Mouse (Mus musculus): ENCODE measurements around the gene Tmem231. TPM values are rescaled to one million over a fixed set of nuclear protein-coding genes. Genes with fewer than 3 reads are reported as not detected.

Tmem231 gene
- total and polyA plus RNA-seq, 3 experiments: 2.1 to 2.6 (median 2.1) TPM

DNA sequence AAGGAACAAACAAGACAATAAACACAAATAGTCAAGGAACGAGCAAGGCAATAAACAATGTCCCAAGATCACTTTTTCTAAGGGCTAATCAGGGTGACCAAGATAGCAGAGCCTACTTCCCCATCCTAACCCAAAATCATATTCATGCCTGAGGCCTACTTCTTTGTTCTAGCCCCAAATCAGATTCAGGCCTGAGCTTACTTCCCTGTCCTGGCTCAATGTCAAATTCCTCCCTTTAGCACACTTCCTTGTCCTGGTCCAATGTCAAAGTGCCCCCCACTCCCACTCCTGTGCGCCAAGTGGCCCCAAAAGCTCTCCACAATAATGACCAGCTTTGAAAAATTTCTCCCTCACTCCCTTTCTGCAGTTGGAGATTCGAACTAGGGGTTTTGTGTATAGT is 3.5 kb upstream of the Tmem231 start:
- no peaks in the 10 kb centered on the region for H3K27me3 ChIP-seq (ENCODE audit: control insufficient read depth, insufficient read depth, low read length)
- no peak overlapping the region for H3K4me3 ChIP-seq
- no peak overlapping the region for H3K27ac ChIP-seq
- H3K79me2 ChIP-seq (replicated peaks; ENCODE audit: control insufficient read depth, insufficient read depth, low read length): peaks cover 6% of the 10 kb centered on the region
- whole genome bisulfite sequencing: 69% methylated on average over 3 of the region's 3 CpGs
- no peak for DNase-seq
- no peaks in the 10 kb centered on the region for H3K36me3 ChIP-seq (ENCODE audit: control insufficient read depth, insufficient read depth, low read length)
- intact Hi-C loops (cut with DNase I): loop anchor here (5.0 kb wide), 1 partner anchor 595 kb away; no protein-coding TSS in a partner anchor
- no peak for TF ChIP-seq POLR2A (IDR thresholded peaks at IDR 0.05; ENCODE audit: insufficient read depth, low read depth, low read length)
- TF ChIP-seq CTCF (IDR thresholded peaks at IDR 0.05): no peak
- no peak for TF ChIP-seq EP300 (IDR thresholded peaks at IDR 0.05; ENCODE audit: insufficient read depth, low read depth, low read length)
- peaks cover 5% of the 10 kb centered on the region for H3K4me1 ChIP-seq (ENCODE audit: control insufficient read depth, insufficient read depth, low read length)
- H3K9ac ChIP-seq (ENCODE audit: low read depth, low read length): no peak overlapping the region

DNA sequence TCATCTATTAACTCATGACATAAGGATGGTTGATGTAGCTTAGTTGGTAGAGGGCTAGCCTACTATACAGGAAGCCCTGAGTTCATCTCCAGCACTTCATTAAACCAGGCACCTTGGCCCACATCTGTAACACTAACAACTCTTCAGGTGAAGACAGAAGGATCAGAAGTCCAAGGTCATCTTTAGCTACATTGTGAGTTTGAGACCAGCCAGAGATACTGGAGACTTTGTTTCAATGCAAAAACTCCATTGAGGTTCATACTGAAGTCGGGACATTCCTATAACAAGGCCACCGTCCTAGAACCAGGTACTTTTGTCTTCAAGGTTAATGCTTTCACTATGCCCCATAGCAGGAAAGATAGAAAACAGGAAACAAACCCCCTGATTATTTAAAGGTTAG is 520 bp upstream of the Tmem231 start:
- H3K79me2 ChIP-seq (replicated peaks; ENCODE audit: control insufficient read depth, insufficient read depth, low read length): no peaks in the 10 kb centered on the region
- DNase-seq: no peak
- H3K27ac ChIP-seq: no peak overlapping the region
- WGBS: 87% methylated on average over 2 of the region's 2 CpGs
- no peak overlapping the region for H3K9ac ChIP-seq (ENCODE audit: low read depth, low read length)
- H3K27me3 ChIP-seq (ENCODE audit: control insufficient read depth, insufficient read depth, low read length): no peaks in the 10 kb centered on the region
- no peaks in the 10 kb centered on the region for H3K4me1 ChIP-seq (ENCODE audit: control insufficient read depth, insufficient read depth, low read length)
- intact Hi-C loops (cut with DNase I): no loop called here
- no peak for TF ChIP-seq CTCF (IDR thresholded peaks at IDR 0.05)
- no peak for TF ChIP-seq EP300 (IDR thresholded peaks at IDR 0.05; ENCODE audit: insufficient read depth, low read depth, low read length)
- no peak for TF ChIP-seq POLR2A (IDR thresholded peaks at IDR 0.05; ENCODE audit: insufficient read depth, low read depth, low read length)
- H3K36me3 ChIP-seq (ENCODE audit: control insufficient read depth, insufficient read depth, low read length): no peaks in the 10 kb centered on the region
- no peak overlapping the region for H3K4me3 ChIP-seq

DNA sequence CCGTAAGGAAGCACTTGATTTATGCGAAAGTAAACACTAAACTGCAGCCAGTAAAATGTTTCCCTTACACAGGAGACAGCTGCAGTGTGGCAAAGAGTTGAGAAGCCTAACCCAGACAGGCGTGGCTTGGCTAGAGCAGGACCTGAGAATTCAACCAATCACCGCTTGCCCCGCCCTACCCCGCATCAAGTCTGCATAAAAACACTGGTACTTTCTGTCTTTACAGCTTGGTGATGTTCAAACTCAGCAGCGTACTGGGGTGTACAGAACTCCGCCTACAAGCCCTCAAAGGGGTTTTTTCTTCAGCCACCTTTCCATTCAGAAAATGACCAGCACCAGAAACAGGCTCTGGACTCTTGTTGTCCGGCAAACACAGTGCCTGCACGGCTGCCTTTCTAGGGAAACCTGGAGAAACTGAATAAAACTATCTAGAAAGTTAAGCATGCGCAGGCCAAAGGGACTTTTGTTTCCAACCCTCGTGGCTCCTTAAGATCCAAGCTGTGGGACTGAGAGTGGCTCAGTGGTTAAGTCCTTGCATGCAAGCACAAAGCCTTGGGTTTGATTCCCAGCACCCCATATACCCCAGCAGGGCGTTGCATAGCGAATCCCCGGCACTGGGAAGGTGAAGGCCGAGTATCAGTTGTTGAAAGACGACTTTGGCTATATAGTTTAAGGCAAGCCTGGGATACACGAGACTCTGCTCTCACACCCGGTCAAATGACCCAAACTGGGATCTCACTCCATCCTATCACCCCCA is 923 bp downstream of the Tmem231 start:
- Histone ChIP-seq H3K36me3 (ENCODE audit: control insufficient read depth, insufficient read depth, low read length) (no peaks in the 10 kb centered on the region), H3K9ac (ENCODE audit: low read depth, low read length) (peak overlapping the region; percentile 70), H3K27ac (0 out of 2 replicates have a peak overlapping the region, but pooled peaks have one; percentile 4), H3K4me1 (ENCODE audit: control insufficient read depth, insufficient read depth, low read length) (no peaks in the 10 kb centered on the region), H3K79me2 (replicated peaks; ENCODE audit: control insufficient read depth, insufficient read depth, low read length) (no peaks in the 10 kb centered on the region), H3K27me3 (ENCODE audit: control insufficient read depth, insufficient read depth, low read length) (no peaks in the 10 kb centered on the region), H3K4me3 (peak overlapping the region; percentile 82)
- TF ChIP-seq CTCF (IDR thresholded peaks at IDR 0.05) (no peak), POLR2A (IDR thresholded peaks at IDR 0.05; ENCODE audit: insufficient read depth, low read depth, low read length) (peak; percentile 44; the same call in 1 of the 2 replicates)
- DNase-seq: peak; percentile 68 to 76
- intact Hi-C loops (cut with DNase I): no loop called here
- WGBS: 43% methylated on average over 19 of the region's 19 CpGs

DNA sequence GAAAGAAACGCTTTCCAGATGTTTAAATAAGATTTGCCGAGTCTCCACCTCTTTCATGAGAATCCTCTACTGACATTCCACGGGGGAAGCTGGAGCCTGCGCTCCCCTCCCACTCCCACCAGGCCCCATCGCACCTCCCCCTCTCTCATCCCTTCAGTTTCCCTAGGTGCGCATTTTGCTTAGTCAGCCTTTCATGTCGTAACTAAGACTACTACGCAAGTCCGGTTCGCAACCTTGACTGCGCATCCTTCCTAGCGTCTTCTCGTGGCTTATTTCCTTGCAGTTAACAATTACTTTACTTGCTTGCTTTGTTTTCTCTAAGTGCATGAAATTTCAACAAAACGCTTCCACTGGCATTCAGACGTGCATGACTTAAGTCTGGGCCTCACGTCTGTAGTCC is 2.0 kb downstream of the Tmem231 start:
- Histone ChIP-seq H3K27ac (no peak overlapping the region), H3K9ac (ENCODE audit: low read depth, low read length) (no peak overlapping the region), H3K79me2 (replicated peaks; ENCODE audit: control insufficient read depth, insufficient read depth, low read length) (no peaks in the 10 kb centered on the region), H3K27me3 (ENCODE audit: control insufficient read depth, insufficient read depth, low read length) (no peaks in the 10 kb centered on the region), H3K4me1 (ENCODE audit: control insufficient read depth, insufficient read depth, low read length) (no peaks in the 10 kb centered on the region), H3K36me3 (ENCODE audit: control insufficient read depth, insufficient read depth, low read length) (no peaks in the 10 kb centered on the region), H3K4me3 (no peak overlapping the region)
- 88% methylated on average over 16 of the region's 16 CpGs for WGBS
- intact Hi-C loops (cut with DNase I): no loop called here
- TF ChIP-seq EP300 (IDR thresholded peaks at IDR 0.05; ENCODE audit: insufficient read depth, low read depth, low read length): no peak
- TF ChIP-seq CTCF (IDR thresholded peaks at IDR 0.05): no peak
- no peak for TF ChIP-seq POLR2A (IDR thresholded peaks at IDR 0.05; ENCODE audit: insufficient read depth, low read depth, low read length)
- no peak for DNase-seq

DNA sequence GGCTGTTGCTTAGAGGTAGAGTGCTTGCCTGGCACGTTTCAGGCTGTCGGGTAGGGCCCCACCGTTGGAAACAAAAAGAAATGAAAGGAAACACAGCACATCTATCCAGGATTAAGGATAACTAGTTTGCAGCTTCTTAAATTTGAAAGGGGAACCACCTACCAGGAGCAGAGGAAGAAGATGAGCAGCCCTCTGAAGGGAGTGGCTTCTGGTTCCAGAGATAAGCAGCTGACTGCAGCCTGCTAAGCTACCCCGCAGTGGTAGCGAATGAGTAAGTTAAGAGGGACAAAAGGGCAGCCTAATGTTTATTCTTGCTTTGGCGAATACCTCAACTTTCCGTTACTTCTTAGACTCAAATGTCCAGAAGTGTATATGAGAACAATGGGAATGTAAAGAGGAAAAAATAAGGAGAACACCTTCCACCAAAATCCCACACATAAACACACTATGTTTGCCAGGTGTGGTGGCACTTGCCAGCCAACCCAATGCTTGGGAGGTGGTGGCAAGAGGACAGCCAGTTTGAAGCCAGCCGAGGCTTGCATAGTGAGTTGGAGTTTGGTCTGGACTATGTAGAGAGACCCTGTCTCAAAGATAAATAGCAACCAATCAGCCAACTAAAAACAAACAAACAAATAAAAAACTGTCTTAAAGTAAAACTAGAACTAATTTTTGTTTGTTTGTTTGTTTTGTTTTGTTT is 3.9 kb downstream of the Tmem231 start:
- Histone ChIP-seq H3K27me3 (ENCODE audit: control insufficient read depth, insufficient read depth, low read length) (no peaks in the 10 kb centered on the region), H3K79me2 (replicated peaks; ENCODE audit: control insufficient read depth, insufficient read depth, low read length) (no peaks in the 10 kb centered on the region), H3K4me1 (ENCODE audit: control insufficient read depth, insufficient read depth, low read length) (no peaks in the 10 kb centered on the region), H3K9ac (ENCODE audit: low read depth, low read length) (no peak overlapping the region), H3K27ac (no peak overlapping the region), H3K4me3 (no peak overlapping the region), H3K36me3 (ENCODE audit: control insufficient read depth, insufficient read depth, low read length) (no peaks in the 10 kb centered on the region)
- TF ChIP-seq EP300 (IDR thresholded peaks at IDR 0.05; ENCODE audit: insufficient read depth, low read depth, low read length): no peak
- no peak for TF ChIP-seq POLR2A (IDR thresholded peaks at IDR 0.05; ENCODE audit: insufficient read depth, low read depth, low read length)
- no peak for TF ChIP-seq CTCF (IDR thresholded peaks at IDR 0.05)
- intact Hi-C loops (cut with DNase I): no loop called here
- 42% methylated on average over 8 of the region's 8 CpGs for WGBS
- no peak for DNase-seq

DNA sequence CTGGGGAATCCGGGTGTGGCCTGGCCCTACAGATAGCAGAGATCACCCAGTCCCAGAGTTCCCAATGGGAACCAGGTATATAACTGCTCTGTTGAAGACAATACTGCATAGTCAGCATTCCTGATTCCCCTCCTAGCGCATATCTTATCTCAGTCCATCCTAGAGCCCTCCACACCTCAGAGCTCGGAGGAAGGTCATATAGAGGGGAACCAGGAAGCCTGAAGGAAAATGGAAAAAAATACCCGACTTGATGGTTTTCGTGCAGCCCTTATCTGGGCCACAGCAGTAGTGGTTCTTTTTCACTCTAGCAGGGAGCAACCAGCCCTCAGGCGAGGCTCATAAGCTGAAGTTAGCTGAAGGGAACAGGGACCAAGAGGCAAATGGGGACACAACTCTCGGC is 8.7 kb downstream of the Tmem231 start:
- H3K4me1 ChIP-seq (ENCODE audit: control insufficient read depth, insufficient read depth, low read length): 0 out of 2 replicates have a peak, but pooled peaks cover 2% of the 10 kb centered on the region
- DNase-seq: no peak
- H3K79me2 ChIP-seq (replicated peaks; ENCODE audit: control insufficient read depth, insufficient read depth, low read length): no peaks in the 10 kb centered on the region
- intact Hi-C loops (cut with DNase I): loop anchor here (5.0 kb wide), 1 partner anchor 43 kb away; no protein-coding TSS in a partner anchor
- TF ChIP-seq EP300 (IDR thresholded peaks at IDR 0.05; ENCODE audit: insufficient read depth, low read depth, low read length) (no peak), POLR2A (IDR thresholded peaks at IDR 0.05; ENCODE audit: insufficient read depth, low read depth, low read length) (no peak), CTCF (IDR thresholded peaks at IDR 0.05) (no peak)
- 53% methylated on average over 7 of the region's 7 CpGs for WGBS
- H3K36me3 ChIP-seq (ENCODE audit: control insufficient read depth, insufficient read depth, low read length): no peaks in the 10 kb centered on the region
- no peak overlapping the region for H3K9ac ChIP-seq (ENCODE audit: low read depth, low read length)
- no peak overlapping the region for H3K4me3 ChIP-seq
- no peaks in the 10 kb centered on the region for H3K27me3 ChIP-seq (ENCODE audit: control insufficient read depth, insufficient read depth, low read length)
- no peak overlapping the region for H3K27ac ChIP-seq
